In genomic region chr2:32601417-32602065, GRCm38 (mm10) we compare ENCODE assay signal across 8 mouse cellular contexts. TPM values are rescaled to one million over a fixed set of nuclear protein-coding genes. Genes with fewer than 3 reads are reported as not detected.
A peak's percentile ranks its signal among the peaks of the same experiment; 100 is the strongest.
DNase-seq lines count a peak whose midpoint lies in the region; ATAC-seq lines count a peak whose summit lies in the region.

No protein-coding gene starts in this region.

- no peak overlapping the region for H3K4me2 ChIP-seq in intestine, embryonic 16.5 days (ENCODE audit: low read depth, low read length)

- WGBS in intestine, embryonic 16.5 days = 40% methylated on average over 8 of the region's 8 CpGs

- peak; percentile 97 for DNase-seq in heart, adult 11 months
- no peak for DNase-seq in heart, adult 9 months (ENCODE audit: low spot score in 2 of 2)
- DNase-seq in cerebellum, postnatal 25 days = peak; percentile 55 to 77
- peak; percentile 60 for DNase-seq in lung, postnatal 14 days
- DNase-seq in thymus, postnatal 14 days = peak; percentile 45
- no peak for DNase-seq in urinary bladder, adult 18-20 months (ENCODE audit: low spot score in 2 of 2)

- no peak overlapping the region for H3K9ac ChIP-seq in intestine, embryonic 16.5 days (ENCODE audit: low read depth, low read length)

- no peaks in the 10 kb centered on the region for H3K27me3 ChIP-seq in intestine, embryonic 16.5 days (replicated peaks; ENCODE audit: control insufficient read depth, insufficient read depth, low read length)

- ATAC-seq in CD4-positive, CD25-positive, alpha-beta regulatory T cell, adult 4 months = peak; percentile 71
- ATAC-seq in intestine, embryonic 16.5 days = peak; percentile 58

- peaks cover 3% of the 10 kb centered on the region; the same call in 1 of the 2 replicates for H3K9me3 ChIP-seq in intestine, embryonic 16.5 days (ENCODE audit: control insufficient read depth, low read length)

- no peak overlapping the region for H3K27ac ChIP-seq in intestine, embryonic 16.5 days (ENCODE audit: low read length)

- H3K4me1 ChIP-seq in intestine, embryonic 16.5 days (ENCODE audit: control insufficient read depth, insufficient read depth, low read length) = peaks cover 20% of the 10 kb centered on the region

- H3K4me3 ChIP-seq in intestine, embryonic 16.5 days (ENCODE audit: low read length) = no peak overlapping the region

- no peaks in the 10 kb centered on the region for H3K36me3 ChIP-seq in intestine, embryonic 16.5 days (ENCODE audit: control insufficient read depth, insufficient read depth, low read length)

RNA-seq across cellular contexts. Expression of gene St6galnac6, which starts 2.0 kb away (rescaled TPM):
- 1 to 10 TPM; 3.1 to 4.7 TPM for polyA plus RNA-seq in CD4-positive, CD25-positive, alpha-beta regulatory T cell, adult 4 months (2017; shearing (Covaris generic))
- polyA plus RNA-seq in intestine, embryonic 16.5 days (2015; fragmentation: Nextera tagmentation; extraction: Ambion mirVana) = 12.3 and 15.2 TPM in 2 replicates

RNA-seq across cellular contexts. Expression of gene St6galnac4, which starts 14.6 kb away (rescaled TPM):
- 10 to 100 TPM; 25.2 to 38.6 TPM for polyA plus RNA-seq in CD4-positive, CD25-positive, alpha-beta regulatory T cell, adult 4 months (2017; shearing (Covaris generic))
- 14.7 and 16.5 TPM in 2 replicates for polyA plus RNA-seq in intestine, embryonic 16.5 days (2015; fragmentation: Nextera tagmentation; extraction: Ambion mirVana)

RNA-seq across cellular contexts. Expression of gene Ak1, which starts 20.0 kb away (rescaled TPM):
- polyA plus RNA-seq in CD4-positive, CD25-positive, alpha-beta regulatory T cell, adult 4 months (2017; shearing (Covaris generic)) = not detected
- polyA plus RNA-seq in intestine, embryonic 16.5 days (2015; fragmentation: Nextera tagmentation; extraction: Ambion mirVana) = 15.3 and 18.6 TPM in 2 replicates

RNA-seq across cellular contexts. Expression of gene 9430097D07Rik, which starts 26.1 kb away (rescaled TPM):
- not detected for polyA plus RNA-seq in CD4-positive, CD25-positive, alpha-beta regulatory T cell, adult 4 months (2017; shearing (Covaris generic))
- not detected in 2 replicates for polyA plus RNA-seq in intestine, embryonic 16.5 days (2015; fragmentation: Nextera tagmentation; extraction: Ambion mirVana)

RNA-seq across cellular contexts. Expression of gene Pip5kl1, which starts 26.9 kb away (rescaled TPM):
- polyA plus RNA-seq in CD4-positive, CD25-positive, alpha-beta regulatory T cell, adult 4 months (2017; shearing (Covaris generic)) = not detected
- 0.33 and 0.34 TPM in 2 replicates for polyA plus RNA-seq in intestine, embryonic 16.5 days (2015; fragmentation: Nextera tagmentation; extraction: Ambion mirVana)

Comparison
In these comparisons a context has a peak if more than half of its experiments do, and no peak if none do; other contexts are left out.
1. DNase-seq: peak in heart, adult 11 months (single experiment), cerebellum, postnatal 25 days (2 of 2), lung, postnatal 14 days (single experiment) and thymus, postnatal 14 days (single experiment); none in heart, adult 9 months (0 of 2) and urinary bladder, adult 18-20 months (0 of 2).
2. RNA of gene Ak1, which starts 20.0 kb away (polyA plus RNA-seq): 15.3 to 18.6 TPM in intestine, embryonic 16.5 days; not detected in CD4-positive, CD25-positive, alpha-beta regulatory T cell, adult 4 months; every median in the first group is over 10 times any median in the second.